Mouse (Mus musculus) midbrain, embryonic 10.5 days (tissue): Measurements from ENCODE around the gene Sh3pxd2b. TPM values are rescaled to one million over a fixed set of nuclear protein-coding genes. Genes with fewer than 3 reads are reported as not detected.

Source experiments
- DNase-seq: peaks from one replicate; pipeline ENCODE4 v3.0.0-alpha.2; 2017; ENCODE audit warnings: low spot score
- H3K27ac ChIP-seq: fragments of 300-500 bp; sonication (generic); replicated peaks from 2 replicates; pipeline ENCODE4 v1.5.1; 2016; ENCODE audit warnings: mild to moderate bottlenecking
- H3K27me3 ChIP-seq: fragments of 300-500 bp; sonication (generic); 2 replicates; pipeline ENCODE4 v1.6.1; 2016; ENCODE audit warnings: low read depth, mild to moderate bottlenecking; ENCODE audit not compliant: poor library complexity, severe bottlenecking
- H3K36me3 ChIP-seq: fragments of 300-500 bp; sonication (generic); 2 replicates; pipeline ENCODE4 v1.6.1; 2016; ENCODE audit warnings: mild to moderate bottlenecking, moderate library complexity
- H3K4me1 ChIP-seq: fragments of 300-500 bp; sonication (generic); 2 replicates; pipeline ENCODE4 v1.6.1; 2016
- H3K4me3 ChIP-seq: fragments of 300-500 bp; sonication (generic); 2 replicates; pipeline ENCODE4 v1.5.1; 2016; ENCODE audit warnings: mild to moderate bottlenecking, moderate library complexity
- H3K9me3 ChIP-seq: fragments of 300-500 bp; sonication (generic); replicated peaks from 2 replicates; pipeline ENCODE4 v1.6.1; 2016; ENCODE audit warnings: mild to moderate bottlenecking
- WGBS: fragments of 180-500 bp; shearing (Covaris S2); methylation state at CpG from one replicate; pipeline ENCODE4 v1.1.7; 2016; 5-methylcytosine and 5-hydroxymethylcytosine counted together
- polyA plus RNA-seq: library from polyadenylated mRNA; unstranded; fragments of >200 nt; fragmentation: Nextera tagmentation; extraction: Ambion mirVana; gene quantifications from 2 replicates; pipeline ENCODE4 v1.2.1, GENCODE M21; 2016

Gene Sh3pxd2b
- polyA plus RNA-seq, 1 experiment from 2014 or later, result 25.7 TPM

GRCm38 (mm10) chr11:32386043-32386442, 38.4 kb downstream of the Sh3pxd2b start:
- no peak for DNase-seq
- Histone ChIP-seq H3K9me3 (no peaks in the 10 kb centered on the region), H3K4me3 (no peak overlapping the region), H3K27me3 (no peaks in the 10 kb centered on the region), H3K4me1 (peaks cover 37% of the 10 kb centered on the region), H3K27ac (no peak overlapping the region; the same call in 1 of the 2 replicates), H3K36me3 (peaks cover 82% of the 10 kb centered on the region)
- WGBS, result 92% methylated on average over 2 of the region's 2 CpGs

- Histone ChIP-seq H3K27ac (no peak overlapping the region), H3K27me3 (no peaks in the 10 kb centered on the region), H3K4me1 (peaks cover 17% of the 10 kb centered on the region), H3K4me3 (no peak overlapping the region), H3K36me3 (peaks cover 84% of the 10 kb centered on the region), H3K9me3 (no peaks in the 10 kb centered on the region)
- WGBS, result 97% methylated on average over 2 of the region's 2 CpGs
- DNase-seq, result no peak
Observed at GRCm38 (mm10) chr11:32388064-32388463, 40.4 kb downstream of the Sh3pxd2b start.

DNA sequence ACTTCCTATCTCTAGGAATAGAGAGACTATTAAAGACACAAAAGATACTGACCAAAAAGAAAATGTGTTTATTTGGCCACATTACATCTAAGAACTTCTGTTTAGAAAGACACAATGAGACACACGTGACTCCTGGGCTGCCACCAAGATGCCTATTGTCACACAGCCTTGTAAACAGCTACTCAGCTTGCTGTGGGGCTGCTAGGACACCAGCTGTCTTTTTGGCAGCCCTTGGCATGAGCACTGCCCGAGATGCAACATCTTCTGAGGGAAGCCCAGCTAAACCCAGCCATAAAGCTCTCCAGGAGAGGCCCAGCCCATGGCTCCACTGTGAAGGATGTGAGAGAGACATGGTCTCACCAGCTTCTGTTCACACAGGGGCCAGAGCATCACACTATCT, 45.5 kb downstream of the Sh3pxd2b start:
- Histone ChIP-seq H3K4me3 (no peak overlapping the region), H3K4me1 (no peaks in the 10 kb centered on the region), H3K9me3 (no peaks in the 10 kb centered on the region; the same call in 1 of the 2 replicates), H3K27me3 (no peaks in the 10 kb centered on the region), H3K27ac (no peak overlapping the region), H3K36me3 (peaks cover 97% of the 10 kb centered on the region)
- DNase-seq, result no peak
- WGBS, result 85% methylated on average over 2 of the region's 2 CpGs

DNA sequence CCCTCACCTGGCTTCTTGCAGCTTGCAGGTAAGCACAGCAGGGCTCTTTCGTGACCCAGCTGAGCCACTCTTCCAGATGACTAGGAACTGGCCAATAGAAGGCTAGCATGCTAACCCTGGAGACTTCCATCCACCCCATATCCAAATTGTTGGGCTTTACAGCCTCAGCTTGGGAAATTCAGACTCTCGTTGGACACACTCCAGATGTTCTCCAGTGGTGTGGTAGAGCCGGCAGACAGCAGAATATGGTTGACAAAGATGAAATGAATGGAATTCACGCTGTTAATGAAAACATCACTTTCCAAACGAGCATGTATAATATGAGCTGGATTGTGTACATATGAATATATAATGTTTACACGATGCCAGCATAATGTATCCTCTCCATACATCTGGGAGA, 48.2 kb downstream of the Sh3pxd2b start:
- peaks cover 96% of the 10 kb centered on the region for H3K36me3 ChIP-seq
- H3K4me1 ChIP-seq, result 0 out of 2 replicates have a peak, but pooled peaks cover 3% of the 10 kb centered on the region
- no peak for DNase-seq
- no peaks in the 10 kb centered on the region for H3K27me3 ChIP-seq
- H3K9me3 ChIP-seq, result no peaks in the 10 kb centered on the region; the same call in 1 of the 2 replicates
- 93% methylated on average over 6 of the region's 6 CpGs for WGBS
- no peak overlapping the region for H3K27ac ChIP-seq
- no peak overlapping the region for H3K4me3 ChIP-seq

DNA sequence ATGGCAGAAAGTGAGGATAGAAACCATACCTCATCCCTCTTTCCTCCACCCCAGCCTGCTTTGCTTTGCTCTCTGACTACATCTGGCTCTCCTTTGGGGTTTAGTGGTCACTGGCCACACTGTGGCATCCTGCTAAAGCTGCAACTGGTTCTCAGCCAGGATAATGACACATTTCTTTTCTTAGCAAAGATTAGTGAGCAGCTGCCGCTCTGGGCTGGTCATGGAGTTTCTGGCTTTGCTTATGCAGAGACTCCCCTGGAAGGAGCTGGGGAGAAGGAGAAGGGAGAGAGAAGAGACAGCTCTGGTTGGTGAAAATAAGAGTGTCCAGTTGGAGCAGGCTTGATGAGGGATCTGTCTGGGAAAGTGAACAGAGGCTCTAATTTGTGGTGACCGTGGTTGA, 50.8 kb downstream of the Sh3pxd2b start:
- 0 out of 2 replicates have a peak, but pooled peaks cover 3% of the 10 kb centered on the region for H3K4me1 ChIP-seq
- no peak overlapping the region for H3K4me3 ChIP-seq
- WGBS, result 75% methylated on average over 2 of the region's 2 CpGs
- H3K36me3 ChIP-seq, result peaks cover 98% of the 10 kb centered on the region
- H3K9me3 ChIP-seq, result no peaks in the 10 kb centered on the region; the same call in 1 of the 2 replicates
- no peak for DNase-seq
- H3K27me3 ChIP-seq, result no peaks in the 10 kb centered on the region
- H3K27ac ChIP-seq, result no peak overlapping the region

DNA sequence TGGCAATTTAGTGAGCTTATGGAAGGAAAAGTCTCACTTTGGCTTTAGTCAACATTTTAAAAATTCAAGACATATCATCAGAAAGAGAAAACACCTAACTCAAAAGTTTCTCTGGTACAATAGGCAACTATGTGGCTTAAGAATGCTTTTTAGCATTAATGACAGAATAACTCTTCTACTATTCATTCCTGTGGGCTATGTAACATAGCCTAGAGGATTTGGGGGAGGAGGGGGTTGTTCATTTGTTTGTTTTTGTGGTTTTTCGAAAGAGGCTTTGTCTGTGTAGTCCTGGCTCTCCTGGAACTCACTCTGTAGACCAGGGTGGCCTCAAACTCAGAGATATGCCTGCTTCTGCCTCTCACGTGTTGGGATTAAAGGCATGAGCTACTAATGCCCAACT, 51.6 kb downstream of the Sh3pxd2b start:
- H3K36me3 ChIP-seq, result peaks cover 98% of the 10 kb centered on the region
- no peaks in the 10 kb centered on the region for H3K27me3 ChIP-seq
- 0 out of 2 replicates have a peak, but pooled peaks cover 3% of the 10 kb centered on the region for H3K4me1 ChIP-seq
- H3K27ac ChIP-seq, result no peak overlapping the region
- no peaks in the 10 kb centered on the region; the same call in 1 of the 2 replicates for H3K9me3 ChIP-seq
- 81% methylated on average over 2 of the region's 2 CpGs for WGBS
- no peak for DNase-seq
- no peak overlapping the region for H3K4me3 ChIP-seq

DNA sequence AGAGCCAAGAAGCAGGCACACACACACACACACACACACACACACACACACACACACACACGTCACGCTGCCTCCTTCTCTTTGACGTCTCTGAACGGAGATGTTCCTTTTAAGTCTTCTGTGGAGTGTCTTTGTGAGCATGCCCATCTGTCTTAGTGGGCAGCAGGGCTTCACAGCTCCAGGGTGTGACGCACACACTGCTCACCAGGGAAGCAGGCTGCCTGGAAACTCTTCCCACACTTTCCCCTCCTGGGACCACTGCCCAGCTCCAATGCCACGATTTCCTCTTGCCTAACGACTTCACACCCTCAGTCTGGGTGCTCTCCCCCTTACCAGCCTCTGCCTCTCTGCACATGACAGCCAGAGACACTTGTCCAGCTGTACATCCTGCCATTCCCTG, 55.1 kb downstream of the Sh3pxd2b start:
- no peak for DNase-seq
- Histone ChIP-seq H3K4me1 (peaks cover 21% of the 10 kb centered on the region), H3K36me3 (peaks cover 95% of the 10 kb centered on the region), H3K27ac (no peak overlapping the region), H3K9me3 (no peaks in the 10 kb centered on the region), H3K27me3 (no peaks in the 10 kb centered on the region), H3K4me3 (no peak overlapping the region)
- 87% methylated on average over 7 of the region's 7 CpGs for WGBS

- 89% methylated on average over 3 of the region's 3 CpGs for WGBS
Observed at GRCm38 (mm10) chr11:32404708-32405107, 57.1 kb downstream of the Sh3pxd2b start.

GRCm38 (mm10) chr11:32407863-32408262, 60.2 kb downstream of the Sh3pxd2b start:
- 79% methylated on average over 3 of the region's 3 CpGs for WGBS
- no peak for DNase-seq
- Histone ChIP-seq H3K36me3 (peaks cover 97% of the 10 kb centered on the region), H3K27me3 (no peaks in the 10 kb centered on the region), H3K27ac (no peak overlapping the region), H3K4me1 (peaks cover 18% of the 10 kb centered on the region), H3K9me3 (no peaks in the 10 kb centered on the region), H3K4me3 (no peak overlapping the region)

More at GRCm38 (mm10) chr11:32404708-32405107, 57.1 kb downstream of the Sh3pxd2b start:
- no peaks in the 10 kb centered on the region for H3K27me3 ChIP-seq
- peaks cover 97% of the 10 kb centered on the region for H3K36me3 ChIP-seq
- H3K27ac ChIP-seq, result no peak overlapping the region
- peaks cover 18% of the 10 kb centered on the region for H3K4me1 ChIP-seq
- no peaks in the 10 kb centered on the region for H3K9me3 ChIP-seq
- no peak overlapping the region for H3K4me3 ChIP-seq
- DNase-seq, result no peak

GRCm38 (mm10) chr11:32409052-32409451, 61.4 kb downstream of the Sh3pxd2b start:
- DNase-seq, result no peak
- H3K27ac ChIP-seq, result no peak overlapping the region
- H3K4me3 ChIP-seq, result no peak overlapping the region
- peaks cover 18% of the 10 kb centered on the region for H3K4me1 ChIP-seq
- H3K27me3 ChIP-seq, result no peaks in the 10 kb centered on the region
- peaks cover 97% of the 10 kb centered on the region for H3K36me3 ChIP-seq
- no peaks in the 10 kb centered on the region for H3K9me3 ChIP-seq

GRCm38 (mm10) chr11:32409823-32410562, 62.4 kb downstream of the Sh3pxd2b start:
- no peak overlapping the region for H3K27ac ChIP-seq
- no peaks in the 10 kb centered on the region for H3K27me3 ChIP-seq
- no peaks in the 10 kb centered on the region for H3K9me3 ChIP-seq
- 91% methylated on average over 11 of the region's 11 CpGs for WGBS
- no peak for DNase-seq
- H3K36me3 ChIP-seq, result peaks cover 97% of the 10 kb centered on the region
- no peak overlapping the region for H3K4me3 ChIP-seq
- H3K4me1 ChIP-seq, result peaks cover 11% of the 10 kb centered on the region

DNA sequence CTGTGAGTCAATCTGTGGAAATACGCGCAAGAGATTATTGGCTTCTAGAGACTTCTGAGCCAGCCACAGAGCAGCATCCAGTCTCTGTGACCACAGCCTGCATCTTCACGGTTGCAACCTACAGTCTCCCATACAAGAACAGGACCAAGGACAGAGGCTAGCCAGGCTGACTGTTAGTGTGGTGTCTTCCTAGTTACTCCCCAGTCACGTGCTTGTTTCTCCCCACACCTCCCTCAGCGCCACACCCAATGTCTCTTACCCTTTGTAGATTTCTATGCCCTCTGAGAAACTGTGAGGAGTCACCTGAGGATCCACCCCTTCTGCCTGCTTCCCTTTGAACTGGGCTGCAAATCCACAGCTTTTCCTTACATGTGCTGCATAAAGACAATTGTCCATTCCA, 72.4 kb downstream of the Sh3pxd2b start:
- WGBS, result 87% methylated on average over 5 of the region's 5 CpGs
- H3K36me3 ChIP-seq, result peaks cover 96% of the 10 kb centered on the region
- H3K4me3 ChIP-seq, result no peak overlapping the region
- DNase-seq, result no peak
- H3K27me3 ChIP-seq, result no peaks in the 10 kb centered on the region
- H3K27ac ChIP-seq, result no peak overlapping the region
- H3K4me1 ChIP-seq, result no peaks in the 10 kb centered on the region
- no peaks in the 10 kb centered on the region for H3K9me3 ChIP-seq

GRCm38 (mm10) chr11:32423311-32423710, 75.7 kb downstream of the Sh3pxd2b start:
- Histone ChIP-seq H3K36me3 (peaks cover 78% of the 10 kb centered on the region), H3K27ac (no peak overlapping the region), H3K9me3 (no peaks in the 10 kb centered on the region), H3K4me3 (no peak overlapping the region), H3K27me3 (no peaks in the 10 kb centered on the region), H3K4me1 (no peaks in the 10 kb centered on the region)
- 94% methylated on average over 12 of the region's 12 CpGs for WGBS
- DNase-seq, result no peak
